Mouse (Mus musculus) hindbrain, embryonic 13.5 days (tissue): ENCODE results near the gene Ceacam16. TPM values are rescaled to one million over a fixed set of nuclear protein-coding genes. Genes with fewer than 3 reads are reported as not detected.

ENCODE experiments used
- ATAC-seq: fragments of 200-750 bp; cut with Nextera tagmentation; 2 replicates; pipeline ENCODE4 v1.8.0; 2017; ENCODE audit warnings: moderate TSS enrichment; ENCODE audit not compliant: low FRiP score
- H3K27ac ChIP-seq: fragments of 300-500 bp; sonication (generic); 2 replicates; pipeline ENCODE4 v1.5.1; 2015; ENCODE audit warnings: inconsistent platforms, mild to moderate bottlenecking, moderate library complexity
- H3K27me3 ChIP-seq: fragments of 300-500 bp; sonication (generic); 2 replicates; pipeline ENCODE4 v1.6.1; 2015; ENCODE audit warnings: mild to moderate bottlenecking, inconsistent platforms
- H3K36me3 ChIP-seq: fragments of 300-500 bp; sonication (generic); 2 replicates; pipeline ENCODE4 v1.6.1; 2015; ENCODE audit warnings: mild to moderate bottlenecking, inconsistent platforms
- H3K4me1 ChIP-seq: fragments of 300-500 bp; sonication (generic); replicated peaks from 2 replicates; pipeline ENCODE4 v1.6.1; 2015; ENCODE audit warnings: inconsistent platforms
- H3K4me2 ChIP-seq: fragments of 300-500 bp; sonication (generic); 2 replicates; pipeline ENCODE4 v1.6.1; 2015; ENCODE audit warnings: inconsistent platforms, mild to moderate bottlenecking, moderate library complexity
- H3K4me3 ChIP-seq: fragments of 300-500 bp; sonication (generic); 2 replicates; pipeline ENCODE4 v1.5.1; 2015; ENCODE audit warnings: mild to moderate bottlenecking, inconsistent platforms
- H3K9ac ChIP-seq: fragments of 300-500 bp; sonication (generic); 2 replicates; pipeline ENCODE4 v1.6.1; 2015; ENCODE audit warnings: mild to moderate bottlenecking, inconsistent platforms
- H3K9me3 ChIP-seq: fragments of 300-500 bp; sonication (generic); 2 replicates; pipeline ENCODE4 v1.6.1; 2016; ENCODE audit warnings: inconsistent platforms
- WGBS: fragments of 180-500 bp; shearing (Covaris S2); methylation state at CpG from one replicate; pipeline ENCODE4 v1.1.7; 2015; 5-methylcytosine and 5-hydroxymethylcytosine counted together
- polyA plus RNA-seq: library from polyadenylated mRNA; unstranded; fragments of >200 nt; fragmentation: Nextera tagmentation; extraction: Ambion mirVana; gene quantifications from 2 replicates; pipeline ENCODE4 v1.2.1, GENCODE M21; 2015

Gene Ceacam16
- polyA plus RNA-seq, 1 experiment from 2014 or later = 0.48 TPM

GRCm38 (mm10) chr7:19840936-19841335 is 20.2 kb downstream of the Ceacam16 start:
- Histone ChIP-seq H3K9ac (no peak overlapping the region), H3K4me2 (no peak overlapping the region), H3K36me3 (no peaks in the 10 kb centered on the region), H3K9me3 (no peaks in the 10 kb centered on the region), H3K4me3 (no peak overlapping the region), H3K27me3 (peaks cover 26% of the 10 kb centered on the region), H3K27ac (no peak overlapping the region), H3K4me1 (no peaks in the 10 kb centered on the region)
- WGBS = 83% methylated on average over 3 of the region's 3 CpGs
- no peak for ATAC-seq

DNA sequence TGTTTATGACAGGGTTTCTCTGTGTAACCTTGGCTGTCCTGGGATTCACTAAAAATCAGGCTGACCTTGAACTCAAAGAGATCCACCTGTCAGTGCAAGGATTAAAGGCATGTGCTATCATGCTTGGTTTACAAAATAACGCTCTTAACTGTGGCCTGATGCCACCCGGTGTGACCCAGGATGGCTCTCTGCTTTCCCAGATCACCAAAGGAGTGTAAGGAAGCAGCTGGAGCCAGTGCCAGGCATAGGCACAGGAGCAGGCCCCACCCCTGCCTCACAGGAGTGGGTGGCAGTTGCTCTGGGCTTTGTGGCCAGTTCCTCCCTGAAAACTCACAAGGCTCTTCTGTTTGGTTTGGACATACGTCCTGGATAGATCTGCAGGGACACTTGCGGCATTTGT is 20.7 kb downstream of the Ceacam16 start:
- no peak overlapping the region for H3K27ac ChIP-seq
- H3K4me2 ChIP-seq = no peak overlapping the region
- no peaks in the 10 kb centered on the region for H3K9me3 ChIP-seq
- H3K4me1 ChIP-seq = no peaks in the 10 kb centered on the region
- H3K4me3 ChIP-seq = no peak overlapping the region
- no peaks in the 10 kb centered on the region for H3K36me3 ChIP-seq
- WGBS = 83% methylated on average over 4 of the region's 4 CpGs
- peaks cover 26% of the 10 kb centered on the region for H3K27me3 ChIP-seq
- no peak for ATAC-seq
- H3K9ac ChIP-seq = no peak overlapping the region

DNA sequence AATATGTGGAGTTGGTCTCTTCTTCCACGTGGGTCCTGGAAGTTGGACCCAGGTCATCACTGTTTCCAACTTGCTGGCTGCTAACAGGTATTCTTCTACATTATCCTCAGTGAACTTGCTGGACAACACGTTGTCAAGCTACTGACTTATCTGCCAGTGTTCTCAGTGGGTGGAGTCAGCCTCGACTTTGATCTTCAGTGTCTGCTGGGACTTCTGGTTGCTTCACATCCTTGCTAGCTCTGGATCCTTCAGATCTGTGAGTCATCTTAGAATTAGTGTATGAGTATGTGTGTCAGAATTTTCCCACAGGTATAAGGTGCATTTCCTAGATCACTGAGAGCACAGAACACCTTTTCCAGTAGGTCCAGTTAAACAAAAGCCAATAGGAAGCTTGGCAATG is 24.3 kb downstream of the Ceacam16 start:
- H3K4me1 ChIP-seq = no peaks in the 10 kb centered on the region
- H3K9me3 ChIP-seq = no peaks in the 10 kb centered on the region
- no peak overlapping the region for H3K27ac ChIP-seq
- H3K36me3 ChIP-seq = no peaks in the 10 kb centered on the region
- no peak overlapping the region for H3K9ac ChIP-seq
- no peak overlapping the region for H3K4me2 ChIP-seq
- ATAC-seq = no peak
- 64% methylated on average over 3 of the region's 3 CpGs for WGBS
- H3K27me3 ChIP-seq = 0 out of 2 replicates have a peak, but pooled peaks cover 1% of the 10 kb centered on the region
- no peak overlapping the region for H3K4me3 ChIP-seq

GRCm38 (mm10) chr7:19834055-19834454 is 27.0 kb downstream of the Ceacam16 start:
- Histone ChIP-seq H3K36me3 (no peaks in the 10 kb centered on the region), H3K4me1 (no peaks in the 10 kb centered on the region), H3K4me2 (no peak overlapping the region), H3K4me3 (no peak overlapping the region), H3K9ac (no peak overlapping the region), H3K27ac (no peak overlapping the region), H3K9me3 (no peaks in the 10 kb centered on the region), H3K27me3 (0 out of 2 replicates have a peak, but pooled peaks cover 4% of the 10 kb centered on the region)
- no peak for ATAC-seq
- WGBS = 67% methylated on average over 3 of the region's 3 CpGs

GRCm38 (mm10) chr7:19831837-19832236 is 29.3 kb downstream of the Ceacam16 start:
- Histone ChIP-seq H3K27ac (no peak overlapping the region), H3K27me3 (0 out of 2 replicates have a peak, but pooled peaks cover 4% of the 10 kb centered on the region), H3K4me2 (no peak overlapping the region), H3K4me3 (no peak overlapping the region), H3K4me1 (no peaks in the 10 kb centered on the region), H3K9ac (no peak overlapping the region), H3K36me3 (no peaks in the 10 kb centered on the region), H3K9me3 (no peaks in the 10 kb centered on the region)
- whole genome bisulfite sequencing = 70% methylated on average over 9 of the region's 9 CpGs
- no peak for ATAC-seq

DNA sequence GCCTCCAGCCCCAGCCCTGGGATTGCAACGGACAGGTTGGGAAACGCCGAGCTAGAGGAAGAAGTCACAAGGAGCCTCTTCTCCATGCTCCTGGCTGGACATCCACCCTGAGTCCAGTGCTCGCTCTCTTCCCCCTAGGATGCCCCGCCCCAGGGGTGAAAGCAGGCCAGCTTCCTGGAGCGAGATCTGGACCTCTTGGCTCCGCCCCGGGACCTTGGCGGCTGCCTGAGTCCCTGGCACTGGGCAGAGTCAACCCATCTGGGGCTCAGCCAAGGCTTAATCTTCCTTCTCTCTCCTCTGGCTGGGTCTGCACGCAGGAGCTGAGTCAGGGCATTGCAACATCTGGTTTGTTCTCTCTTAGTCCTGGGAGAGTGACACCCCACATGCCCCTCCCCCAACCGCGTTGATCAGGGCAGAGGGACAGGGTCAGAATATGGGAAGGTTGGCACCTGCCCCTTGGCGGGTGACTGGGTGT is 30.4 kb downstream of the Ceacam16 start:
- no peak overlapping the region for H3K4me3 ChIP-seq
- no peaks in the 10 kb centered on the region for H3K36me3 ChIP-seq
- no peaks in the 10 kb centered on the region for H3K4me1 ChIP-seq
- H3K27me3 ChIP-seq = 0 out of 2 replicates have a peak, but pooled peaks cover 4% of the 10 kb centered on the region
- H3K9ac ChIP-seq = no peak overlapping the region
- 33% methylated on average over 13 of the region's 13 CpGs for WGBS
- H3K4me2 ChIP-seq = no peak overlapping the region
- ATAC-seq = no peak
- no peaks in the 10 kb centered on the region for H3K9me3 ChIP-seq
- no peak overlapping the region for H3K27ac ChIP-seq

GRCm38 (mm10) chr7:19829694-19830093 is 31.4 kb downstream of the Ceacam16 start:
- 83% methylated on average over 3 of the region's 3 CpGs for WGBS
- no peaks in the 10 kb centered on the region for H3K9me3 ChIP-seq
- H3K27ac ChIP-seq = no peak overlapping the region
- H3K27me3 ChIP-seq = peaks cover 9% of the 10 kb centered on the region
- no peak overlapping the region for H3K4me3 ChIP-seq
- H3K4me2 ChIP-seq = no peak overlapping the region
- H3K36me3 ChIP-seq = no peaks in the 10 kb centered on the region
- no peaks in the 10 kb centered on the region for H3K4me1 ChIP-seq
- no peak overlapping the region for H3K9ac ChIP-seq
- no peak for ATAC-seq

GRCm38 (mm10) chr7:19826756-19827155 is 34.3 kb downstream of the Ceacam16 start:
- Histone ChIP-seq H3K27me3 (peaks cover 37% of the 10 kb centered on the region), H3K4me2 (no peak overlapping the region), H3K27ac (no peak overlapping the region), H3K9me3 (no peaks in the 10 kb centered on the region), H3K4me3 (no peak overlapping the region), H3K4me1 (peaks cover 12% of the 10 kb centered on the region), H3K9ac (no peak overlapping the region), H3K36me3 (no peaks in the 10 kb centered on the region)
- 48% methylated on average over 6 of the region's 6 CpGs for WGBS
- ATAC-seq = no peak

GRCm38 (mm10) chr7:19824182-19824973 is 36.7 kb downstream of the Ceacam16 start:
- Histone ChIP-seq H3K9me3 (0 out of 2 replicates have a peak, but pooled peaks cover 4% of the 10 kb centered on the region), H3K9ac (no peak overlapping the region), H3K4me3 (no peak overlapping the region), H3K27ac (no peak overlapping the region), H3K4me2 (peak overlapping the region; percentile 34), H3K36me3 (no peaks in the 10 kb centered on the region), H3K27me3 (peaks cover 57% of the 10 kb centered on the region), H3K4me1 (peaks cover 12% of the 10 kb centered on the region)
- no peak for ATAC-seq
- WGBS = 25% methylated on average over 22 of the region's 26 CpGs

- no peak for ATAC-seq
- no peak overlapping the region for H3K9ac ChIP-seq
- H3K36me3 ChIP-seq = no peaks in the 10 kb centered on the region
- H3K27me3 ChIP-seq = peaks cover 65% of the 10 kb centered on the region
- peak overlapping the region; percentile 34; the same call in 1 of the 2 replicates for H3K4me2 ChIP-seq
- no peak overlapping the region for H3K27ac ChIP-seq
- peaks cover 12% of the 10 kb centered on the region for H3K4me1 ChIP-seq
- H3K4me3 ChIP-seq = no peak overlapping the region
- 0 out of 2 replicates have a peak, but pooled peaks cover 4% of the 10 kb centered on the region for H3K9me3 ChIP-seq
- WGBS = 27% methylated on average over 16 of the region's 16 CpGs
Observed at GRCm38 (mm10) chr7:19823256-19824181, 37.6 kb downstream of the Ceacam16 start.

DNA sequence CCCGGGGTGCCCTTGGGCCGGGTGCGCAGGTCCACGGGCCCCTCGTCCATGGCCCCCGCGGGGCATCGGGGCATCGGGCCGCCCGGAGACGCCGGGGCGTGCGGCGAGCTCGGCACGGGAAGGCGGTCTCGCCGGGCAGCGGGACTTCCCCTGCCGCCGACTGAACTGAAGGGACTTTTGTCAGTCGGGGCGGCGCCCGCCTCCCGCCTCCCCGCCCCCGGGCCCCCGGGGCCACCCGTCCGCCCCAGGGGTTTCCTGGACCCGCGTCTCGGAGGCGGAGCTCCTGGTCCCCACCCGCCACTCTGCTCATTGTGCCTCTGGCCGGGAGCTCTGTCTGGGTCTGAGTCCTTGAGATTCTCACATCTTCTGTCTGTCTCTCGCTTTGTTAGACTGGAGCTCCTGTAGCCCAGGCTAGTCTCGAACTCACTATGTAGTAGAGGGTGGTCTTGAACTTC is 38.5 kb downstream of the Ceacam16 start, which contains the start of gene Bcl3:
TSS of gene Bcl3 (minus strand) at position 167 of the 455 bp plus-strand sequence.
- Histone ChIP-seq H3K4me1 (peaks cover 16% of the 10 kb centered on the region), H3K4me2 (peak within 1 kb of the TSS; percentile 51), H3K27ac (no peak within 1 kb of the TSS), H3K36me3 (no peaks in the 10 kb centered on the region), H3K27me3 (peaks cover 72% of the 10 kb centered on the region), H3K9ac (peak within 1 kb of the TSS; percentile 59; the same call in 1 of the 2 replicates), H3K4me3 (peak within 1 kb of the TSS; percentile 33), H3K9me3 (0 out of 2 replicates have a peak, but pooled peaks cover 4% of the 10 kb centered on the region)
- no peak for ATAC-seq
- WGBS = under 1% methylated on average over 36 of the region's 42 CpGs

GRCm38 (mm10) chr7:19822193-19822592 is 38.9 kb downstream of the Ceacam16 start:
- H3K36me3 ChIP-seq = no peaks in the 10 kb centered on the region
- 4% methylated on average over 20 of the region's 20 CpGs for WGBS
- peaks cover 77% of the 10 kb centered on the region for H3K27me3 ChIP-seq
- H3K9ac ChIP-seq = peak overlapping the region; percentile 59; the same call in 1 of the 2 replicates
- H3K4me2 ChIP-seq = peak overlapping the region; percentile 51
- peaks cover 20% of the 10 kb centered on the region for H3K4me1 ChIP-seq
- H3K4me3 ChIP-seq = peak overlapping the region; percentile 33
- ATAC-seq = no peak
- H3K9me3 ChIP-seq = 0 out of 2 replicates have a peak, but pooled peaks cover 4% of the 10 kb centered on the region
- no peak overlapping the region for H3K27ac ChIP-seq
